Mouse (Mus musculus) kidney, postnatal 36 days (tissue): ENCODE measurements around the gene Smchd1.
A peak's percentile ranks its signal among the peaks of the same experiment; 100 is the strongest.

Source experiments
- DNase-seq, 2 experiments: peaks; one replicate each; pipeline ENCODE4 v3.0.0; 2021 to 2022; ENCODE audit warnings: mixed read lengths in 2 of 2

Smchd1 gene

GRCm38 (mm10) chr17:71309711-71310485 lies 165.2 kb downstream of the Smchd1 start:
- no peak for DNase-seq

- DNase-seq: no peak
These were observed 166.0 kb downstream of the Smchd1 start for GRCm38 (mm10) chr17:71309141-71309540.

- DNase-seq: no peak
These were observed 166.8 kb downstream of the Smchd1 start for GRCm38 (mm10) chr17:71308296-71308695.

- DNase-seq: no peak
These were observed 167.8 kb downstream of the Smchd1 start for GRCm38 (mm10) chr17:71307251-71307790.

GRCm38 (mm10) chr17:71306716-71307115 lies 168.4 kb downstream of the Smchd1 start:
- no peak for DNase-seq

- DNase-seq: no peak
These were observed 169.1 kb downstream of the Smchd1 start for GRCm38 (mm10) chr17:71306091-71306490.

- DNase-seq: no peak
These were observed 171.7 kb downstream of the Smchd1 start for GRCm38 (mm10) chr17:71303444-71303843.

GRCm38 (mm10) chr17:71301413-71301812 lies 173.7 kb downstream of the Smchd1 start:
- DNase-seq: no peak

GRCm38 (mm10) chr17:71300338-71300737 lies 174.8 kb downstream of the Smchd1 start:
- peak in 1 of 2 experiments; percentile 22 for DNase-seq

- DNase-seq: no peak
These were observed 175.3 kb downstream of the Smchd1 start for GRCm38 (mm10) chr17:71299879-71300278.

GRCm38 (mm10) chr17:71294570-71294969 lies 180.6 kb downstream of the Smchd1 start:
- no peak for DNase-seq
